Mouse (Mus musculus): ENCODE results near the gene Nfu1.

DNA sequence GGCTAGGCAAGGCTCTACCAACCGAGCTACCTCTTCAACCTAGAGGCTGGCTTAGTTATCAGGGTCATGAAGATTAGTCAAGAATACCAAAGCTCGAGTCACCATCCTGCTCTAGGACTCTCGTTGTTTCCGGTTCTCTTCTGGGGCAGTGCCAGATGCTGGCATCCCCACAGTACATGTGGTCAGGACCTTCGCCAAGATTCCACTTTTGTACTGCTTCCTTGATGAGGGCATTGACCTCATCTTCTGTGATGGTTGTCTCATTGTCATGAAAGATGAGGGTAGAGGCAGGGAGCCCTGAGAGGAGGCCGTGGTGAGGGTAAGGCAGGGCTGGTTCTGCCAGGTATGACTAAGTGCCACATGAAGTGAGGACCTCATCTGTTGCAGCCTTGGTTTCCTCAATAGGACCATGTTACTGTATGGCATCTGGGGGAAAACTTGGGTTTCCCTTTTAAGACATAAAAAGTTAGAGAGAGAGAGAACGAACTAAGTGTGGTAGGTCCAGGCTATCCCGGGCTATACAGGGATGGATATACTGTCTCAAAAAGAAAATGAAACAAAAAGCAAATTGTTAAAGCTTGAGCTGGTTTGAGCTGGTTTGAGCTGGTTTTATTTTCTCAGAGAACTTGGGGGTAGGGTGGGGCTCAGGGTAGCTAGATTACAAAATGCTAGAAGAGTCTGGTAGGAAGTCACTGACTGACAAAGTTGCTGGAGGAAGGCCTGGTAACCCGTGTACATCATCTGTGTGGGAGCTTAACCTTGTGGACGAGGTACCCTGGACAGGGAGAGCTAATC lies 29.0 kb downstream of the Nfu1 start:
- TF ChIP-seq CTCF (IDR thresholded peaks at IDR 0.05; ENCODE audit: control insufficient read depth, insufficient read depth, insufficient read length) (no peak), MYOG (IDR thresholded peaks at IDR 0.05; ENCODE audit: control insufficient read depth, extremely low read depth, insufficient read length) (no peak), MAX (IDR thresholded peaks at IDR 0.05) (peak; percentile 23), USF1 (IDR thresholded peaks at IDR 0.05; ENCODE audit: low read depth) (no peak), MYOD1 (IDR thresholded peaks at IDR 0.05; ENCODE audit: control insufficient read depth, insufficient read length, low read depth) (no peak)
